In the genomic region with DNA sequence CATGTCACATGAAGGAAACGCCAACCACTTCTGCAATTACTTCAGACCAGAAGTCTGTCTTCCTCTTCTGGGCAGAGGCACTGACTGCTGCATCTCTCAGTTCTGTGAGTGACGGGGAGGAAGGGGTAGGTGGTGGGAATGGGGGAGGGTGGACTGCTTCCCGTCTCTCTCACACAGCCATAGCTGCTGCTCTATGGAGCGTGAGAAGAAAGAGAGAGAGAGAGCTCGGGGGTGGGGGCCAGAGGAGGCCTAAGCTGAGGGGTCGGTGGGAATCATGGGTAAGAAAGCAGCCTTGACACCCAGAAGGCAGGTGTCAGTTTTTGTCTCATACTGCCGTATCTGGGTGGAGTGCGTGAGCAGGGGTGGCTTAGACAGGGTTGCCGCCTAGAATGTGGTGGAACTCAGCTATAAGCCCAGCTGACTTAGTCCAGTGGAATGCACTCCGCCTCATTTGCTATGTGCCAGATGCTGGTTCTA, we compare ENCODE assay signal across 12 mouse cellular contexts. TPM values are rescaled to one million over a fixed set of nuclear protein-coding genes. Genes with fewer than 3 reads are reported as not detected.
DNase-seq lines count a peak whose midpoint lies in the region; ATAC-seq and TF ChIP-seq lines count a peak whose summit lies in the region.
"Had no signal": no experiment of that assay in that cellular context is flagged by ENCODE, and none has a peak within 500 bp of the region (broad histone marks: within the 10 kb centered on the region; RNA-seq: fewer than 3 reads in every experiment).

No protein-coding gene starts in this region.

- H3K36me3 ChIP-seq in hindbrain, embryonic 10.5 days = peaks cover 23% of the 10 kb centered on the region; the same call in 1 of the 2 replicates
- H3K36me3 ChIP-seq in hindbrain, embryonic 16.5 days (ENCODE audit: control insufficient read depth, insufficient read depth, low read length) = peaks cover 30% of the 10 kb centered on the region
- peaks cover 53% of the 10 kb centered on the region for H3K36me3 ChIP-seq in liver, embryonic 14.5 days (replicated peaks; ENCODE audit: control insufficient read depth, insufficient read depth, low read depth)

- H3K4me1 ChIP-seq in hindbrain, embryonic 10.5 days (replicated peaks) = peaks cover 33% of the 10 kb centered on the region
- H3K4me1 ChIP-seq in hindbrain, embryonic 16.5 days (ENCODE audit: control insufficient read depth, insufficient read depth, low read depth, low read length) = peaks cover 4% of the 10 kb centered on the region; the same call in 1 of the 2 replicates
- peaks cover 0 to 7% of the 10 kb centered on the region in 2 experiments; a peak in 2 of 4 replicates for H3K4me1 ChIP-seq in liver, embryonic 14.5 days (replicated peaks; ENCODE audit: control insufficient read depth in 2 of 2, insufficient read depth in 2 of 2, low read length in 1 of 2)

- DNase-seq in hindbrain, embryonic 10.5 days (ENCODE audit: low spot score) = peak; percentile 48
- peak; percentile 47 to 48 for DNase-seq in spleen, postnatal 36 days (ENCODE audit: low spot score in 2 of 2)
- DNase-seq in spleen, adult 12 weeks (ENCODE audit: low spot score) = no peak
- no peak for DNase-seq in liver, embryonic 14.5 days (ENCODE audit: low read depth in 3 of 3, low spot score in 3 of 3)
- peak; percentile 29 for DNase-seq in thymus, postnatal 25 days
- no peak for DNase-seq in left cerebral cortex, adult 8-10 months (ENCODE audit: low spot score in 2 of 2)
- DNase-seq in gastrocnemius, adult 2 months = no peak
- DNase-seq: cerebellum, adult 8-10 months; gastrocnemius, postnatal 14 days; layer of hippocampus, postnatal 36 days had no signal

- no peak for TF ChIP-seq EP300 in liver, embryonic 14.5 days (IDR thresholded peaks at IDR 0.05; ENCODE audit: low read depth)

- H3K4me2 ChIP-seq in hindbrain, embryonic 16.5 days (ENCODE audit: low read length) = no peak overlapping the region
- H3K4me2 ChIP-seq in liver, embryonic 14.5 days (ENCODE audit: low read depth) = no peak overlapping the region

- H3K4me3 ChIP-seq in hindbrain, embryonic 10.5 days = no peak overlapping the region
- no peak overlapping the region for H3K4me3 ChIP-seq in hindbrain, embryonic 16.5 days (ENCODE audit: low read length)
- no peak overlapping the region for H3K4me3 ChIP-seq in liver, embryonic 14.5 days (ENCODE audit: insufficient read depth in 1 of 2, low read depth in 2 of 2, low read length in 2 of 2)
- no peak overlapping the region for H3K4me3 ChIP-seq in gastrocnemius, adult 2 months
- H3K4me3 ChIP-seq: myocyte had no signal

- ATAC-seq in hindbrain, embryonic 16.5 days = no peak
- 0 out of 2 replicates have a peak, but pooled peaks have one; percentile 25 for ATAC-seq in liver, embryonic 14.5 days (ENCODE audit: insufficient read depth)

- intact Hi-C loops in gastrocnemius, adult 2 months (cut with DNase I) = no loop called here

- peak overlapping the region; percentile 41; the same call in 1 of the 2 replicates for H3K27ac ChIP-seq in hindbrain, embryonic 10.5 days
- H3K27ac ChIP-seq in hindbrain, embryonic 16.5 days (ENCODE audit: low read depth, low read length) = no peak overlapping the region
- H3K27ac ChIP-seq in liver, embryonic 14.5 days = no peak overlapping the region
- no peak overlapping the region for H3K27ac ChIP-seq in gastrocnemius, adult 2 months

- no peaks in the 10 kb centered on the region for H3K27me3 ChIP-seq in hindbrain, embryonic 10.5 days (ENCODE audit: insufficient read depth, poor library complexity, severe bottlenecking)
- H3K27me3 ChIP-seq in hindbrain, embryonic 16.5 days (replicated peaks; ENCODE audit: control insufficient read depth, insufficient read depth, low read length) = no peaks in the 10 kb centered on the region
- H3K27me3 ChIP-seq in liver, embryonic 14.5 days (ENCODE audit: control insufficient read depth, insufficient read depth, low read length) = no peaks in the 10 kb centered on the region

- no peak for TF ChIP-seq CTCF in liver, embryonic 14.5 days (IDR thresholded peaks at IDR 0.05; ENCODE audit: low read depth)
- no peak for TF ChIP-seq CTCF in gastrocnemius, adult 2 months (IDR thresholded peaks at IDR 0.05)

- 44% methylated on average over 10 of the region's 10 CpGs for WGBS in hindbrain, embryonic 10.5 days
- WGBS in hindbrain, embryonic 16.5 days = 42% methylated on average over 10 of the region's 10 CpGs
- 42% methylated on average over 10 of the region's 10 CpGs for WGBS in liver, embryonic 14.5 days (ENCODE audit: insufficient replicate concordance)

- no peaks in the 10 kb centered on the region for H3K9me3 ChIP-seq in hindbrain, embryonic 10.5 days
- H3K9me3 ChIP-seq in hindbrain, embryonic 16.5 days (ENCODE audit: control insufficient read depth, low read length) = no peaks in the 10 kb centered on the region
- no peaks in the 10 kb centered on the region for H3K9me3 ChIP-seq in liver, embryonic 14.5 days (ENCODE audit: control insufficient read depth, low read length)

- no peak overlapping the region for H3K9ac ChIP-seq in hindbrain, embryonic 16.5 days (ENCODE audit: low read depth, low read length)
- no peak overlapping the region for H3K9ac ChIP-seq in liver, embryonic 14.5 days (replicated peaks)

RNA-seq across cellular contexts. Expression of gene Gsg1, which starts 25.6 kb away (rescaled TPM):
- 0.39 and 0.58 TPM in 2 replicates for polyA plus RNA-seq in hindbrain, embryonic 10.5 days (2016; fragmentation: Nextera tagmentation; extraction: Ambion mirVana)
- polyA plus RNA-seq in hindbrain, embryonic 16.5 days (2015; fragmentation: Nextera tagmentation; extraction: Ambion mirVana) = 0.13 and 0.17 TPM in 2 replicates
- 0.08 and 0.13 TPM in 2 replicates for polyA plus RNA-seq in liver, embryonic 14.5 days (2012; rRNA removed)
- polyA plus RNA-seq in liver, embryonic 14.5 days (2014; fragmentation: Nextera tagmentation; extraction: Ambion mirVana) = not detected in 2 replicates
- total RNA-seq in left cerebral cortex, adult 8-10 months (2022) = not detected
- not detected for total RNA-seq in gastrocnemius, adult 2 months (2021)

RNA-seq across cellular contexts. Expression of gene Hebp1, which starts 30.7 kb away (rescaled TPM):
- 6.3 and 9.0 TPM in 2 replicates for polyA plus RNA-seq in hindbrain, embryonic 10.5 days (2016; fragmentation: Nextera tagmentation; extraction: Ambion mirVana)
- 5.9 and 9.4 TPM in 2 replicates for polyA plus RNA-seq in hindbrain, embryonic 16.5 days (2015; fragmentation: Nextera tagmentation; extraction: Ambion mirVana)
- 127 and 198 TPM in 2 replicates for polyA plus RNA-seq in liver, embryonic 14.5 days (2012; rRNA removed)
- polyA plus RNA-seq in liver, embryonic 14.5 days (2014; fragmentation: Nextera tagmentation; extraction: Ambion mirVana) = 60.1 and 70.2 TPM in 2 replicates
- total RNA-seq in left cerebral cortex, adult 8-10 months (2022) = 10 to 100 TPM; 48.6 to 60.9 (median 56.7) TPM
- 10 to 100 TPM in 1 of 2 experiments, 1 to 10 TPM in 1; 3.8 to 10.3 TPM for total RNA-seq in gastrocnemius, adult 2 months (2021)

RNA-seq across cellular contexts. Expression of gene Fam234b, which starts 30.7 kb away (rescaled TPM):
- 24.5 and 28.0 TPM in 2 replicates for polyA plus RNA-seq in hindbrain, embryonic 10.5 days (2016; fragmentation: Nextera tagmentation; extraction: Ambion mirVana)
- 110 and 120 TPM in 2 replicates for polyA plus RNA-seq in hindbrain, embryonic 16.5 days (2015; fragmentation: Nextera tagmentation; extraction: Ambion mirVana)
- 18.7 and 19.1 TPM in 2 replicates for polyA plus RNA-seq in liver, embryonic 14.5 days (2012; rRNA removed)
- 27.8 and 34.9 TPM in 2 replicates for polyA plus RNA-seq in liver, embryonic 14.5 days (2014; fragmentation: Nextera tagmentation; extraction: Ambion mirVana)
- 100 to 1,000 TPM; 149 to 164 (median 160) TPM for total RNA-seq in left cerebral cortex, adult 8-10 months (2022)
- 1 to 10 TPM; 2.7 to 3.8 TPM for total RNA-seq in gastrocnemius, adult 2 months (2021)

Comparison
In these comparisons a context has a peak if more than half of its experiments do, and no peak if none do; other contexts are left out.
1. DNase-seq: peak in hindbrain, embryonic 10.5 days (single experiment), spleen, postnatal 36 days (2 of 2) and thymus, postnatal 25 days (single experiment); none in spleen, adult 12 weeks (single experiment), liver, embryonic 14.5 days (0 of 3), left cerebral cortex, adult 8-10 months (0 of 2) and gastrocnemius, adult 2 months (single experiment).